Mouse (Mus musculus): ENCODE measurements around the gene Ankrd11. TPM values are rescaled to one million over a fixed set of nuclear protein-coding genes. Genes with fewer than 3 reads are reported as not detected.

Ankrd11 gene
- total and polyA plus RNA-seq, 3 experiments: 57.3 to 128 (median 96.3) TPM

- H3K36me3 ChIP-seq (replicated peaks): no peaks in the 10 kb centered on the region
- no peak for ATAC-seq (ENCODE audit: extremely low read depth, insufficient number of reproducible peaks, low FRiP score, poor library complexity, severe bottlenecking)
- H3K9me3 ChIP-seq (replicated peaks): no peaks in the 10 kb centered on the region
- peaks cover 46% of the 10 kb centered on the region for H3K27me3 ChIP-seq (ENCODE audit: insufficient read depth, low read length)
- DNase-seq (ENCODE audit: low spot score): no peak
- no peak overlapping the region for H3K4me3 ChIP-seq (ENCODE audit: low read depth, low read length)
- TF ChIP-seq POLR2AphosphoS5 (IDR thresholded peaks at IDR 0.05; ENCODE audit: insufficient replicate concordance, low read depth, low read length) (no peak), CTCF (IDR thresholded peaks at IDR 0.05; ENCODE audit: low read depth, low read length) (no peak), GATA2 (IDR thresholded peaks at IDR 0.05; ENCODE audit: borderline replicate concordance, low read depth, low read length) (no peak), TAL1 (conservative IDR thresholded peaks at IDR 0.05; ENCODE audit: low read depth, low read length) (no peak), GATA1 (IDR thresholded peaks at IDR 0.05; ENCODE audit: borderline replicate concordance, low read length) (no peak)
- peaks cover 30% of the 10 kb centered on the region for H3K4me1 ChIP-seq (ENCODE audit: insufficient read depth, low read depth, low read length)
Observed at GRCm38 (mm10) chr8:122871663-122872062, 170.4 kb downstream of the Ankrd11 start.

GRCm38 (mm10) chr8:122870377-122870863 lies 171.7 kb downstream of the Ankrd11 start:
- peaks cover 41% of the 10 kb centered on the region for H3K4me1 ChIP-seq (ENCODE audit: insufficient read depth, low read depth, low read length)
- peak overlapping the region; percentile 69; the same call in 1 of the 2 replicates for H3K4me3 ChIP-seq (ENCODE audit: low read depth, low read length)
- DNase-seq (ENCODE audit: low spot score): peak; percentile 80
- H3K27me3 ChIP-seq (ENCODE audit: insufficient read depth, low read length): peaks cover 53% of the 10 kb centered on the region
- no peak for TF ChIP-seq CTCF (IDR thresholded peaks at IDR 0.05; ENCODE audit: low read depth, low read length)
- TF ChIP-seq TAL1 (conservative IDR thresholded peaks at IDR 0.05; ENCODE audit: low read depth, low read length): no peak
- no peak for TF ChIP-seq POLR2AphosphoS5 (IDR thresholded peaks at IDR 0.05; ENCODE audit: insufficient replicate concordance, low read depth, low read length)
- no peak for TF ChIP-seq GATA2 (IDR thresholded peaks at IDR 0.05; ENCODE audit: borderline replicate concordance, low read depth, low read length)
- no peak for TF ChIP-seq GATA1 (IDR thresholded peaks at IDR 0.05; ENCODE audit: borderline replicate concordance, low read length)
- H3K36me3 ChIP-seq (replicated peaks): no peaks in the 10 kb centered on the region
- no peak; the same call in 1 of the 2 replicates for ATAC-seq (ENCODE audit: extremely low read depth, insufficient number of reproducible peaks, low FRiP score, poor library complexity, severe bottlenecking)
- H3K9me3 ChIP-seq (replicated peaks): no peaks in the 10 kb centered on the region

DNA sequence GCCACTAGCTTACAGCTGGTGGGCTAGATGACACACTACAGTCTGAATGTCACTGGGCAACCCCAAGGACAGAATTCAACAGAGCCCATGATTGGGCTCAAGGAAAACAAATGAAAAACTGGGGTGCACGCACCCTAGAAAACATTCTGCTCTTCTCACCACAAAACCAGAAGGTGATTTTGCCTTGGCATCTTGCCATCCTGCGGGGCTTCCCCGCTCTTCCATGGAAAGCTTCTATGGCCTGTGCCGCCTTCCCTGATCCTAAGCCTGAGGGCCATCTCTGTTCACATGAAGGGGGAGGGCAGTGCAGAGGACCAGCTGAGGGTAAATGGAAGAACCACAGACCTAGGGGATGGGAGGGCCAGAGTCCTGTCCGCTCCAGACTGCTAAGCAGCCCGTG lies 174.1 kb downstream of the Ankrd11 start:
- H3K36me3 ChIP-seq (replicated peaks): no peaks in the 10 kb centered on the region
- ATAC-seq (ENCODE audit: extremely low read depth, insufficient number of reproducible peaks, low FRiP score, poor library complexity, severe bottlenecking): no peak
- no peak for TF ChIP-seq GATA2 (IDR thresholded peaks at IDR 0.05; ENCODE audit: borderline replicate concordance, low read depth, low read length)
- TF ChIP-seq GATA1 (IDR thresholded peaks at IDR 0.05; ENCODE audit: borderline replicate concordance, low read length): no peak
- no peak for TF ChIP-seq CTCF (IDR thresholded peaks at IDR 0.05; ENCODE audit: low read depth, low read length)
- TF ChIP-seq TAL1 (conservative IDR thresholded peaks at IDR 0.05; ENCODE audit: low read depth, low read length): no peak
- TF ChIP-seq POLR2AphosphoS5 (IDR thresholded peaks at IDR 0.05; ENCODE audit: insufficient replicate concordance, low read depth, low read length): no peak
- no peak overlapping the region for H3K4me3 ChIP-seq (ENCODE audit: low read depth, low read length)
- peaks cover 48% of the 10 kb centered on the region for H3K4me1 ChIP-seq (ENCODE audit: insufficient read depth, low read depth, low read length)
- H3K27me3 ChIP-seq (ENCODE audit: insufficient read depth, low read length): peaks cover 57% of the 10 kb centered on the region
- no peaks in the 10 kb centered on the region for H3K9me3 ChIP-seq (replicated peaks)
- no peak for DNase-seq (ENCODE audit: low spot score)

GRCm38 (mm10) chr8:122866231-122866630 lies 175.8 kb downstream of the Ankrd11 start:
- DNase-seq (ENCODE audit: low spot score): no peak

DNA sequence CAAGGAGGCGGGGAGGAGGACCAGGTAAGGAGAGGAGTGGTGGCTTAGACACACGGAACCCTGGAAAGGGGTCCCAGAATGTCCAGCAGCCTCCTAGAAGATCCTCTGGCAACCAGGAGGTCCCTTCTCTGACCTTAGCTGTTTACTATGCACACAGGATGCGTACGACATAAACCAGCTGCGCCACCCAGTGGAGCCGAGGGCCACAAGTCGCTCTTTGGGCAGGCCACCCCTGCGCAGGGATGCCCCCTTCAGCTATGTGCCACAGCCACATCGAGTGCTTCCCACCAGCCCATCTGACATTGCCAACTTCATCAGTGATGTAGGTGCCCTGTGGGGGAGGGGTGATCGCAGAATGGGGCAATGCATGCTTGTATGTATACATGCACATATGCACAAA lies 176.6 kb downstream of the Ankrd11 start:
- Histone ChIP-seq H3K4me3 (ENCODE audit: low read depth, low read length) (no peak overlapping the region), H3K4me1 (ENCODE audit: insufficient read depth, low read depth, low read length) (peaks cover 33% of the 10 kb centered on the region), H3K36me3 (replicated peaks) (no peaks in the 10 kb centered on the region), H3K27me3 (ENCODE audit: insufficient read depth, low read length) (peaks cover 70% of the 10 kb centered on the region), H3K9me3 (replicated peaks) (no peaks in the 10 kb centered on the region)
- ATAC-seq (ENCODE audit: extremely low read depth, insufficient number of reproducible peaks, low FRiP score, poor library complexity, severe bottlenecking) (no peak), DNase-seq (ENCODE audit: low spot score) (no peak)
- TF ChIP-seq POLR2AphosphoS5 (IDR thresholded peaks at IDR 0.05; ENCODE audit: insufficient replicate concordance, low read depth, low read length): no peak
- no peak for TF ChIP-seq CTCF (IDR thresholded peaks at IDR 0.05; ENCODE audit: low read depth, low read length)
- no peak for TF ChIP-seq GATA1 (IDR thresholded peaks at IDR 0.05; ENCODE audit: borderline replicate concordance, low read length)
- no peak for TF ChIP-seq TAL1 (conservative IDR thresholded peaks at IDR 0.05; ENCODE audit: low read depth, low read length)
- no peak for TF ChIP-seq GATA2 (IDR thresholded peaks at IDR 0.05; ENCODE audit: borderline replicate concordance, low read depth, low read length)

More at GRCm38 (mm10) chr8:122866231-122866630, 175.8 kb downstream of the Ankrd11 start:
- TF ChIP-seq GATA2 (IDR thresholded peaks at IDR 0.05; ENCODE audit: borderline replicate concordance, low read depth, low read length) (no peak), POLR2AphosphoS5 (IDR thresholded peaks at IDR 0.05; ENCODE audit: insufficient replicate concordance, low read depth, low read length) (no peak), CTCF (IDR thresholded peaks at IDR 0.05; ENCODE audit: low read depth, low read length) (no peak), GATA1 (IDR thresholded peaks at IDR 0.05; ENCODE audit: borderline replicate concordance, low read length) (no peak), TAL1 (conservative IDR thresholded peaks at IDR 0.05; ENCODE audit: low read depth, low read length) (no peak)
- Histone ChIP-seq H3K4me3 (ENCODE audit: low read depth, low read length) (no peak overlapping the region), H3K4me1 (ENCODE audit: insufficient read depth, low read depth, low read length) (peaks cover 37% of the 10 kb centered on the region), H3K27me3 (ENCODE audit: insufficient read depth, low read length) (peaks cover 62% of the 10 kb centered on the region), H3K9me3 (replicated peaks) (no peaks in the 10 kb centered on the region), H3K36me3 (replicated peaks) (no peaks in the 10 kb centered on the region)
- ATAC-seq (ENCODE audit: extremely low read depth, insufficient number of reproducible peaks, low FRiP score, poor library complexity, severe bottlenecking): no peak

DNA sequence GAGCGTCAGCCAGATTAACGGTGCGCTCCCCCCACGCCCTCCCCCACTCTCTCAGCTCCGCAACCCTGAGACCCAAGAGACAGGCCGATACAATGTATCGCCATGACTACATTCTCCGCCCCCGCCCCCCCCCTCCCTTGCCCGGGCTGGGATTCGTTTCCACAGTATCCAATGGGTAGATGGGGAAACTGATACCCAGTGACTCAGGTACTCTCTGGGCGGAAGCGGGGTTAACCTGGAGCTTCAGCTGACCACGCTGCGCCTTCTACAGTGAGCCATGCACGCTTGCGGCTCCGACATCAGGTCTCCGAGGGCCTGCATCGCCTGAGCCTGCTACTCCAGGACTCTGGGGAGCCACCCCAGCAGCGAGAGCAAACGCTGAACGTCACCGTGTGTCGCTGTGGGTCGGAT lies 177.4 kb downstream of the Ankrd11 start:
- no peak for ATAC-seq (ENCODE audit: extremely low read depth, insufficient number of reproducible peaks, low FRiP score, poor library complexity, severe bottlenecking)
- no peak for DNase-seq (ENCODE audit: low spot score)
- TF ChIP-seq GATA1 (IDR thresholded peaks at IDR 0.05; ENCODE audit: borderline replicate concordance, low read length) (no peak), POLR2AphosphoS5 (IDR thresholded peaks at IDR 0.05; ENCODE audit: insufficient replicate concordance, low read depth, low read length) (no peak), TAL1 (conservative IDR thresholded peaks at IDR 0.05; ENCODE audit: low read depth, low read length) (no peak), CTCF (IDR thresholded peaks at IDR 0.05; ENCODE audit: low read depth, low read length) (no peak), GATA2 (IDR thresholded peaks at IDR 0.05; ENCODE audit: borderline replicate concordance, low read depth, low read length) (no peak)

More for the DNA sequence above, 177.4 kb downstream of the Ankrd11 start:
- Histone ChIP-seq H3K4me1 (ENCODE audit: insufficient read depth, low read depth, low read length) (peaks cover 29% of the 10 kb centered on the region), H3K27me3 (ENCODE audit: insufficient read depth, low read length) (peaks cover 75% of the 10 kb centered on the region), H3K9me3 (replicated peaks) (no peaks in the 10 kb centered on the region), H3K36me3 (replicated peaks) (no peaks in the 10 kb centered on the region), H3K4me3 (ENCODE audit: low read depth, low read length) (no peak overlapping the region)

All from G1E (cell line).